Mouse (Mus musculus): Measurements from ENCODE around the gene Thsd7b. TPM values are rescaled to one million over a fixed set of nuclear protein-coding genes. Genes with fewer than 3 reads are reported as not detected.

The Thsd7b gene
- polyA plus RNA-seq, 1 experiment from 2014 or later = 0.85 TPM

DNA sequence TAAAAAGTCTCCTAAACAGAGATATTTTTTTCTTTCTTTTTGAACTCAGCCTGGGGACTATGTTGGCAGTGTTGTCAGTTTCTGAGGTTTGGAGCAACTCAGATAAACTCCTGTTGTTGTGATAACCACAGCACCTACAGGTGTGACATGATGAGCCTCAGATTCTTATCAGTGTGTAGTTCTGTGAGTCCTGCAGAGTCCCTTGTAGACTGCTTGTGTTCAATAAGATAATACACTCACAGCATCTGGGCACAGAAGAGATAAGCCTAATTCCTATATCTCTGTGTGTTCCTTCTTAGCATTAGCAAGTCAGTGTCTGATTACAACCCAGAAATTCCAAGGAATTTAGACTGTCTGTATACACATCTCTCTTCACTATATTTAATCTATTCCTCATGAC, 789.0 kb downstream of the Thsd7b start:
- no peak overlapping the region for H3K4me3 ChIP-seq (ENCODE audit: low read length)
- no peaks in the 10 kb centered on the region for H3K36me3 ChIP-seq (ENCODE audit: control insufficient read depth, insufficient read depth, low read length)
- no peaks in the 10 kb centered on the region for H3K9me3 ChIP-seq (ENCODE audit: control insufficient read depth, low read length)
- no peaks in the 10 kb centered on the region for H3K27me3 ChIP-seq (ENCODE audit: control insufficient read depth, insufficient read depth, low read depth, low read length)
- H3K4me1 ChIP-seq (replicated peaks; ENCODE audit: control insufficient read depth, insufficient read depth, low read length) = no peaks in the 10 kb centered on the region
- no peak overlapping the region for H3K4me2 ChIP-seq (ENCODE audit: low read depth, low read length)
- H3K27ac ChIP-seq (ENCODE audit: low read length) = no peak overlapping the region
- H3K9ac ChIP-seq (ENCODE audit: low read length) = no peak overlapping the region
- no peak for ATAC-seq (ENCODE audit: low read depth)

DNA sequence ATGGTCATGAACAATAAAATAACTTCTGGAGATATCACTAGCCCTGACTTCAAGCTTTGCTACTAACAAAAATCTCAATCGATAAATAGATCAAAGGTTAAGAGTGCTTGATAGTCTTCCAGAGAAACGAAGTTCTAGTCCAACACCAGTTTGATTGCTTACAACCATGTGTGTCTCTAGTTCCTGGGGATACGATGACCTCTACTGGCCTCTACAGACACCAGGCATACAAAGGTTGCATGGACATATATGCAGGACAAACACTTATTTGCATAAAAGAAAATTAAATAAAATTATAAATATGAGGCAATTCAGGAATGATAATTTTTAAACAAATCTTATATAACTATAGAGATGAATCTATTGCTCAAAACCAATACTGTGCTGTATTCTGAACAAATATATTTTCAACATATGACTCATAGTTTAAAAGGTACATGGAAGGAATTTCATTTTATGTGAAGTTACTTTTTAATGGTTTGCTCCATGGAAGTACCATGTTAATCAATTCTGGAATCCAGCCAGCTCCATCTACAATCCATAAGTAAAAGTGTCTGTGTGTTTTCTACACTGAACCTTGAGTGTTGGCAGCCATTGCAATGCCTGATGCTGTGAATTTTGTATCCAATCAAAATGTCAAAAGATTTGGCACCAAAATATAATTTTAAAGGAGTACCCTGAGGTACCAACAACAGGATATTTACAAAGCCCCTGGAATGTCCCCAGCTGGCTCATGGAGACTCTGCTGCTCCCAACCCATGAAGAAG, 793.3 kb downstream of the Thsd7b start:
- Histone ChIP-seq H3K4me2 (ENCODE audit: low read depth, low read length) (no peak overlapping the region), H3K4me1 (replicated peaks; ENCODE audit: control insufficient read depth, insufficient read depth, low read length) (no peaks in the 10 kb centered on the region), H3K4me3 (ENCODE audit: low read length) (no peak overlapping the region), H3K9ac (ENCODE audit: low read length) (no peak overlapping the region), H3K27me3 (ENCODE audit: control insufficient read depth, insufficient read depth, low read depth, low read length) (no peaks in the 10 kb centered on the region), H3K9me3 (ENCODE audit: control insufficient read depth, low read length) (no peaks in the 10 kb centered on the region), H3K27ac (ENCODE audit: low read length) (no peak overlapping the region), H3K36me3 (ENCODE audit: control insufficient read depth, insufficient read depth, low read length) (no peaks in the 10 kb centered on the region)
- 66% methylated on average over 3 of the region's 3 CpGs for WGBS
- no peak for ATAC-seq (ENCODE audit: low read depth)

DNA sequence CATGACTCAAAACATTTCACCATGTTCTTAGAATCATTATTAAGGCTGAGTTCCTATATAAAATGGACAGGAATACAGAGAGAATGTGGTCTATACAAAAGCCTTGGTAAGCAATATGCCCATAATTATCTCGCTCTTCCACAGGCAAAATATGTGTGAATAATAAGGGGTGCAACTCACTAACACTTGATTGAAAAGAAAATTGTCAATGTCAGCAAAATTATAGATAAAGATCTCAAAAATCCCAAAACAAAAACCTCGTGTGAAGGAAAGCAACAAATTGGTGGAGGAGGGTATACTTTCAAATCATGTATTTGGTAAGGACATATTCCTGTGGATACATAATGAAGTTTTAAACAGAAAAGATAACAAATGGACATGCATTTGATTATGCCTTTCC, 810.7 kb downstream of the Thsd7b start:
- no peaks in the 10 kb centered on the region for H3K36me3 ChIP-seq (ENCODE audit: control insufficient read depth, insufficient read depth, low read length)
- no peaks in the 10 kb centered on the region for H3K27me3 ChIP-seq (ENCODE audit: control insufficient read depth, insufficient read depth, low read depth, low read length)
- no peak overlapping the region for H3K4me3 ChIP-seq (ENCODE audit: low read length)
- no peaks in the 10 kb centered on the region for H3K9me3 ChIP-seq (ENCODE audit: control insufficient read depth, low read length)
- no peak overlapping the region for H3K4me2 ChIP-seq (ENCODE audit: low read depth, low read length)
- ATAC-seq (ENCODE audit: low read depth) = no peak
- no peaks in the 10 kb centered on the region for H3K4me1 ChIP-seq (replicated peaks; ENCODE audit: control insufficient read depth, insufficient read depth, low read length)
- WGBS = 59% methylated on average over 2 of the region's 2 CpGs
- no peak overlapping the region for H3K9ac ChIP-seq (ENCODE audit: low read length)
- no peak overlapping the region for H3K27ac ChIP-seq (ENCODE audit: low read length)

DNA sequence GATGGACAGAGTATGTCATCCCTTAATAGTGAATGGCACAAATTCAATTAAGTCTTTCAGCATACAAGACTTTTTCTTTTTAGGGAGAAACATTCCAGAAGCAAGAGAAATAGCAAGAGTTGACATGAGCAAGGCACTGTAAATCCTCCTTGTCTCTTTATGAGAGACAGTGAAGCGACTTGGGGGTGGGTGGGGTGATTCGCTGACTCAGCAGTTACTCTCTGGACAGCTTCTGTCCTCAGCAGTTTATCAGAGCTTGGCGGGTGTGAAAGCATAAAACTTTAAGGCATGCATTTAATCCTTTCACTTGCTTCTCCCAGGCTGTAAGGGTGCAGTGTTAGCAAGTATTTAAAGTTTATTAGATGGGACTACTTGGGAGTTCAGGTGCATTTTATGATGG, 812.1 kb downstream of the Thsd7b start:
- Histone ChIP-seq H3K27ac (ENCODE audit: low read length) (no peak overlapping the region), H3K9ac (ENCODE audit: low read length) (no peak overlapping the region), H3K36me3 (ENCODE audit: control insufficient read depth, insufficient read depth, low read length) (no peaks in the 10 kb centered on the region), H3K4me2 (ENCODE audit: low read depth, low read length) (no peak overlapping the region), H3K9me3 (ENCODE audit: control insufficient read depth, low read length) (no peaks in the 10 kb centered on the region), H3K4me1 (replicated peaks; ENCODE audit: control insufficient read depth, insufficient read depth, low read length) (no peaks in the 10 kb centered on the region), H3K4me3 (ENCODE audit: low read length) (no peak overlapping the region), H3K27me3 (ENCODE audit: control insufficient read depth, insufficient read depth, low read depth, low read length) (no peaks in the 10 kb centered on the region)
- ATAC-seq (ENCODE audit: low read depth) = no peak
- WGBS = 51% methylated on average over 3 of the region's 3 CpGs

DNA sequence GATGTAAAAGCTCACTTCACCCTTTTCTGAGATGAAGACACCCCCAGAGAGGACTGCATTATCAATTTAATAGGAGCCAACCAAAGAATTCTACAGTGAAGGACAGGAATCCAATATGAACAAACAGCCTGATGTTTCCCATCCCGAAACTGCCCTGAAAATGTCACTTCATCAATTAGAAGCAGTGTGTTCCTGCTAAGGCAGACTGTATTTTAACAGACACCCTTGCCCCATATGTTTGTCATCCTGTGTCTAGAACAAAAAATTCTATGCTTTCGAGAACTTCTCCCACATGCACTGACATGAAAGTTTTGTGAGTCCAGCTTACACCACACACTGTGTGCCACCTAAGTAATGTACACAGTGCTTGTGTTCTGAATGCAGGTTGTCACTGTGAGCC, 812.8 kb downstream of the Thsd7b start:
- Histone ChIP-seq H3K9ac (ENCODE audit: low read length) (no peak overlapping the region), H3K4me2 (ENCODE audit: low read depth, low read length) (no peak overlapping the region), H3K27ac (ENCODE audit: low read length) (no peak overlapping the region), H3K27me3 (ENCODE audit: control insufficient read depth, insufficient read depth, low read depth, low read length) (no peaks in the 10 kb centered on the region), H3K4me3 (ENCODE audit: low read length) (no peak overlapping the region), H3K4me1 (replicated peaks; ENCODE audit: control insufficient read depth, insufficient read depth, low read length) (no peaks in the 10 kb centered on the region), H3K36me3 (ENCODE audit: control insufficient read depth, insufficient read depth, low read length) (no peaks in the 10 kb centered on the region), H3K9me3 (ENCODE audit: control insufficient read depth, low read length) (no peaks in the 10 kb centered on the region)
- ATAC-seq (ENCODE audit: low read depth) = peak; percentile 56; the same call in 1 of the 2 replicates
- 43% methylated on average over 2 of the region's 2 CpGs for WGBS

DNA sequence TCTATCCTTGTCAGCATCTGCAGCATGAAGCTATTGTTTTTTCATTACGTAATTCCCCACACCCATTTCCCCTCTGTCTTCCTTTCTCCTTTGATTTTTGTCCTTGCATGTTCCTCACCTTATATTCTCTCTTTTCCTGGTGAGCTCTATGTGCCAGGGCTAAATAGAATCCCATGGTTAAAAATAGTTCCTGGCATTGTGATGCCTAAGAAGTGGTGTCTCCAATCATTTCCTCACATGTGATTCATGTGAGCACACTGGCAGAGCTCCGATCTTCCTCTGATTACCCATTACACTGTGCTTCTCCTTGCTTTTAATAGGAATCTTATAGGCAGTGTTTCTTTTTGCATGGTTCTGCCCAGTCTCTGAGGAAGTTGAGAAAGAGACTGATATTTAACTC, 826.1 kb downstream of the Thsd7b start:
- peak; percentile 61 for ATAC-seq (ENCODE audit: low read depth)
- H3K9ac ChIP-seq (ENCODE audit: low read length) = no peak overlapping the region
- 79% methylated on average over 2 of the region's 2 CpGs for WGBS

DNA sequence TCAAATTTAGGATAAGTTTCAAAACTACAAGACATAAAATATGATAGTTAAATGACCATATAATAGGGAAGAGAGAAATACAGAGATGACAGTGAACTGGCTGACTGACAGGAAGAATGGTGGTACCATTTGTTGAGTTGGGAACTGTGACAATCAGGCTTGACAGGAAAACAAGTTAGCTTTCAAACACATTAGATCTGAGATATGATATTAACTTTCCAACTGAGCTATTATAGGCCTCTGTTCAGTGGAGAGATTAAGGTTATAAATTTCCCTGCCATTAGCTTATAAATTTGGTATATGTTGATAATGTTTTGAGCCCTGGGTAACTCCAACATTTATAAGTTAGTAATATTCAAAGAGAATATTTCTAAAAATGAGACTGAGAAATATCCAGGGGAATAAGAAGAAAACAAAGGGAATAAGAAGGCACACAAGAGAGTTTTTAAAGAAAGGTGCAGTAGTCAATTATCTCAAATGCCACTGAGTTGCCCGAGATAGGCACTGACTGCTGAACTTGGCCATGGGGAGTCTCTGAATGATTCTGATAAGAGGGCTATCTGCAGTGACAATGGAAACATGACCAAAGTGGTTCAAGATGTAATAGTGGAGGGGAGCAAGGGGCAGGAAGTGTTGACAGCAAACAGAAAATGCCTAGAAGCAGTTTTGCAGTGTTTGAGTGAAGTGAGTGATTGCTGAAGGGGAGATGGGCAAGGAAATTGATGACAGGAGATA, 839.6 kb downstream of the Thsd7b start:
- Histone ChIP-seq H3K9ac (ENCODE audit: low read length) (no peak overlapping the region), H3K27me3 (ENCODE audit: control insufficient read depth, insufficient read depth, low read depth, low read length) (no peaks in the 10 kb centered on the region), H3K36me3 (ENCODE audit: control insufficient read depth, insufficient read depth, low read length) (no peaks in the 10 kb centered on the region), H3K9me3 (ENCODE audit: control insufficient read depth, low read length) (no peaks in the 10 kb centered on the region), H3K4me2 (ENCODE audit: low read depth, low read length) (no peak overlapping the region), H3K4me1 (replicated peaks; ENCODE audit: control insufficient read depth, insufficient read depth, low read length) (no peaks in the 10 kb centered on the region), H3K4me3 (ENCODE audit: low read length) (no peak overlapping the region), H3K27ac (ENCODE audit: low read length) (no peak overlapping the region)
- WGBS = 81% methylated on average over 1 of the region's 1 CpGs
- no peak for ATAC-seq (ENCODE audit: low read depth)

More for the DNA sequence above, 826.1 kb downstream of the Thsd7b start:
- no peaks in the 10 kb centered on the region for H3K27me3 ChIP-seq (ENCODE audit: control insufficient read depth, insufficient read depth, low read depth, low read length)
- no peak overlapping the region for H3K4me2 ChIP-seq (ENCODE audit: low read depth, low read length)
- no peaks in the 10 kb centered on the region for H3K9me3 ChIP-seq (ENCODE audit: control insufficient read depth, low read length)
- H3K4me1 ChIP-seq (replicated peaks; ENCODE audit: control insufficient read depth, insufficient read depth, low read length) = no peaks in the 10 kb centered on the region
- H3K4me3 ChIP-seq (ENCODE audit: low read length) = no peak overlapping the region
- H3K27ac ChIP-seq (ENCODE audit: low read length) = no peak overlapping the region
- no peaks in the 10 kb centered on the region for H3K36me3 ChIP-seq (ENCODE audit: control insufficient read depth, insufficient read depth, low read length)

DNA sequence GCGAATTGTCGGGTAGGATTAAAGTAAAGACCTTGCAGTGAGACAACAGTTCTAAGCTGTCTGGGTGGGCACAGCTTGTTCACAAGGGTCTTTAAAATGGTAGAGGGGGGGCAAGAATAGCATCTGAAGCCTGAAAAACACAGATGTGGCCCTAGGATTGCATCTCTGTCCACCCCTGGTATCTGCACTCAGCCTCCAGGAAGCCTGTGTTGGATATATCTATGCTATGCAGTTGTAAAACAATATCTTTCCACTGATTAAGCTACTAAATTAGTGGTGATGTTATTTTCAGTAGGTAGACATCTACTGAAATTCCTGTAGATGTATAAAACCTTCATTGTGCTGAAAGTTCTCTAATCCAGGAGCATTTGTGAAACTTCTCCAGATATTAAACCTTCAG, 840.4 kb downstream of the Thsd7b start:
- H3K4me3 ChIP-seq (ENCODE audit: low read length) = no peak overlapping the region
- 90% methylated on average over 2 of the region's 2 CpGs for WGBS
- no peak for ATAC-seq (ENCODE audit: low read depth)
- H3K9me3 ChIP-seq (ENCODE audit: control insufficient read depth, low read length) = no peaks in the 10 kb centered on the region
- H3K27me3 ChIP-seq (ENCODE audit: control insufficient read depth, insufficient read depth, low read depth, low read length) = no peaks in the 10 kb centered on the region
- no peak overlapping the region for H3K9ac ChIP-seq (ENCODE audit: low read length)
- no peaks in the 10 kb centered on the region for H3K36me3 ChIP-seq (ENCODE audit: control insufficient read depth, insufficient read depth, low read length)
- H3K4me1 ChIP-seq (replicated peaks; ENCODE audit: control insufficient read depth, insufficient read depth, low read length) = no peaks in the 10 kb centered on the region
- H3K4me2 ChIP-seq (ENCODE audit: low read depth, low read length) = no peak overlapping the region
- no peak overlapping the region for H3K27ac ChIP-seq (ENCODE audit: low read length)

DNA sequence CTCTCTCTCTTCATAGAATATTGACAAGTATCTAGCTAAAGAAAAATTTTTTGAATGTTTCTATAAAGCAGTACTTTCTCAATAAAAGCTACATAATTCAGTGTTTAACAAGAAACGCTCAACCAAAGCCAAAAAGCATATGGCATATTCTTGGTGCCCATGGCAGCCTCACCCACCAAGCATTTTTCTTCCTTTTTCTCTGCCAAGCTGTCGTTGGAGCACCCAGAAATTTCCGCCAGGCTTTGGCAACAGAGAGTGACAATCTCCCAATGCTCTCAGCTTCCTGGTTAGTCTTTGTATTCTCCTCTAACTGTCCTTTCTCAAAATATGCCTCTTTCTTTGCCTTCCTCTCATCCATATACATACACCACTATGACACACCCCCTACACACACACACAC, 857.8 kb downstream of the Thsd7b start:
- H3K9me3 ChIP-seq (ENCODE audit: control insufficient read depth, low read length) = no peaks in the 10 kb centered on the region
- H3K4me2 ChIP-seq (ENCODE audit: low read depth, low read length) = no peak overlapping the region
- no peak overlapping the region for H3K27ac ChIP-seq (ENCODE audit: low read length)
- no peaks in the 10 kb centered on the region for H3K27me3 ChIP-seq (ENCODE audit: control insufficient read depth, insufficient read depth, low read depth, low read length)
- no peak overlapping the region for H3K4me3 ChIP-seq (ENCODE audit: low read length)
- H3K36me3 ChIP-seq (ENCODE audit: control insufficient read depth, insufficient read depth, low read length) = no peaks in the 10 kb centered on the region
- no peaks in the 10 kb centered on the region for H3K4me1 ChIP-seq (replicated peaks; ENCODE audit: control insufficient read depth, insufficient read depth, low read length)
- ATAC-seq (ENCODE audit: low read depth) = no peak
- WGBS = 74% methylated on average over 3 of the region's 3 CpGs
- no peak overlapping the region for H3K9ac ChIP-seq (ENCODE audit: low read length)

Data from lung, embryonic 16.5 days (tissue).